Mouse (Mus musculus): ENCODE results near the gene Gsdme. TPM values are rescaled to one million over a fixed set of nuclear protein-coding genes. Genes with fewer than 3 reads are reported as not detected.

Gsdme gene
- polyA plus RNA-seq, 1 experiment from 2014 or later: 14.1 TPM

DNA sequence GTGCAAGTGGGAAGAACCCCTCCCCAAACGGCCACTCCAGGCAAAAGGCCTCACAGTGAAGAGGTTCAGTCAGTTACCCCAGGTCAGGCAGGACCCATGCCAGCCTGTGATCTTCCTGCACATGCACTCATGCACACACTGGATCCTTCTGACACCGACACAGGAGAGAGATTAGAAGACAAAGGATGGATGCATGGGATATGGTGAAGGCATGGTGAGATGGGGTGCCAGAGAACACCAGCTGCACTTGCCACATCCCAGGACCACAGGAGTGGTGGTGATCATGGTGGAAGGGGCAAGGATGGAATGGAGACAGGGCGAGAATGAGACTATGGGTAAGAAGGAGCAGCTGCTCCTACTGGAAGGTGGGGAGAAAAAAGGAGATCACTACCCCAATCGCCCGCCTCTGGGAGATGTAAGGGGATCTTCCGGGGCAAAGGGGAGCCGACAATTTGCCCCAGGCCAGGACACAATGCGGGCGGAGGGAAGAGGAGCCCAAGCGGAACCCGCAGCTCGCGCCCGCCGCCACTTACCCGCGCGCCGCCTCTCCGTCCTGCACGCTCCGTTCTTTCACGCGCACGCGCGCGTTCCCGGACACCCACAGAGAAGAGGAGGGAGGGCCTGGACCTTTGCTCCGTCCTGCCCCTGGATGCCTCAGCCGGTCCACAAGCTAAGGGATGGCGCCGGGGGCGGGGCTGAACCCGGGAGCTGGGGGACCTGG lies 2.3 kb downstream of the Gsdme start:
- 0 out of 2 replicates have a peak, but pooled peaks cover 3% of the 10 kb centered on the region for H3K4me1 ChIP-seq (replicated peaks; ENCODE audit: control insufficient read depth, insufficient read depth)
- peak overlapping the region; percentile 48 for H3K4me3 ChIP-seq (ENCODE audit: low read depth, low read length)
- WGBS: 4% methylated on average over 34 of the region's 35 CpGs
- no peak for TF ChIP-seq CTCF (IDR thresholded peaks at IDR 0.05; ENCODE audit: low read depth)
- no peak for TF ChIP-seq EP300 (optimal IDR thresholded peaks at IDR 0.05)
- peak; percentile 85 for DNase-seq (ENCODE audit: low spot score)
- H3K36me3 ChIP-seq (ENCODE audit: control insufficient read depth, insufficient read depth, low read length): no peaks in the 10 kb centered on the region
- peak overlapping the region; percentile 30; the same call in 1 of the 2 replicates for H3K27ac ChIP-seq (replicated peaks)
- H3K27me3 ChIP-seq (ENCODE audit: control insufficient read depth, insufficient read depth, low read length): no peaks in the 10 kb centered on the region
- peak overlapping the region; percentile 65 for H3K9ac ChIP-seq (ENCODE audit: low read length)
- ATAC-seq (ENCODE audit: low FRiP score, low TSS enrichment): peak; percentile 91
- H3K9me3 ChIP-seq (ENCODE audit: control insufficient read depth, low read length): no peaks in the 10 kb centered on the region
- H3K4me2 ChIP-seq (replicated peaks; ENCODE audit: low read depth): peak overlapping the region; percentile 69

DNA sequence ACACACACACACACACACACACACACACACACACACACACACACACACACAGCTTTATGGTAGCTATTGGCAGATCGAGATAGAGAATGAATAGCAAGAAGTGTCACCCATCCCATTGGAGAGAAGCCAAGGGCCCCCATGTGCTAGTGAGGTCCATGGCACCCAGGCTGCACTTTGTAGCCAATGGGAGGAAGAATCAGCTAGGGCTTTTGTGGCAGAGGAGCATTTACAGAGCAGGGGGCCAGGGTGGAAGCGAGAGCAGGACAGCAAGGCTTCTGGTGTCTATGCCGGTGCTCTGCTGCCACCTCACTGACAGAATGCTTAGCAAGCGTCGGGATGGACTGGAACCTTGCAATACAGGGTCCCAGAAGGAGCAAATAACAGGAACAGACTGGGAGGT lies 8.3 kb downstream of the Gsdme start:
- Histone ChIP-seq H3K27me3 (ENCODE audit: control insufficient read depth, insufficient read depth, low read length) (no peaks in the 10 kb centered on the region), H3K9me3 (ENCODE audit: control insufficient read depth, low read length) (no peaks in the 10 kb centered on the region), H3K4me1 (replicated peaks; ENCODE audit: control insufficient read depth, insufficient read depth) (0 out of 2 replicates have a peak, but pooled peaks cover 4% of the 10 kb centered on the region), H3K4me2 (replicated peaks; ENCODE audit: low read depth) (no peak overlapping the region), H3K27ac (replicated peaks) (no peak overlapping the region), H3K9ac (ENCODE audit: low read length) (no peak overlapping the region), H3K36me3 (ENCODE audit: control insufficient read depth, insufficient read depth, low read length) (no peaks in the 10 kb centered on the region), H3K4me3 (ENCODE audit: low read depth, low read length) (no peak overlapping the region)
- no peak for TF ChIP-seq CTCF (IDR thresholded peaks at IDR 0.05; ENCODE audit: low read depth)
- TF ChIP-seq EP300 (optimal IDR thresholded peaks at IDR 0.05): no peak
- 62% methylated on average over 5 of the region's 5 CpGs for WGBS
- DNase-seq (ENCODE audit: low spot score) (no peak), ATAC-seq (ENCODE audit: low FRiP score, low TSS enrichment) (no peak)

DNA sequence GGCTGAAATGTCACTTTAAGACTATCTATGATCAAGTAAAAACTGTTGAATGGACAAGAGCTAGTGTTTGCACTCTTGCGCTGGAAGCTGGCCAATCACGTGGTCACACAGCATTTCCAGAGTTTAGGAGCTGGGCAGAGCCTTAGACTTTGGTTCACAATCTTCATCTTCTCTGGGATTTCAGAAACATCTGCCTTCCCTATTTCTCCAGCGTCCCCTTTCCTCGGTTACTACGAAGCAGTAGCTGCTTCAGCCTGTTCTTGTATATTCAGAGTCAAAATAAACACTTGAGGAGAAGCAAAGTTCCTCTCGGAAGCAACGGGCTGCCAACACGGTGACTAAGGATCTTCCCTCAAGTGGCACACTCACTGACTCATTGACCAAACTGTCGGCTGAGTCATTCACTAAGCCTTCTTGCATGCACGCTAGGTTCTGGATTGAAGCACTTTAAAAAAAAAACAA lies 8.9 kb downstream of the Gsdme start:
- Histone ChIP-seq H3K4me2 (replicated peaks; ENCODE audit: low read depth) (peak overlapping the region; percentile 27; the same call in 1 of the 2 replicates), H3K27me3 (ENCODE audit: control insufficient read depth, insufficient read depth, low read length) (no peaks in the 10 kb centered on the region), H3K9ac (ENCODE audit: low read length) (no peak overlapping the region), H3K4me3 (ENCODE audit: low read depth, low read length) (no peak overlapping the region), H3K27ac (replicated peaks) (peak overlapping the region; percentile 35; the same call in 1 of the 2 replicates), H3K9me3 (ENCODE audit: control insufficient read depth, low read length) (no peaks in the 10 kb centered on the region), H3K4me1 (replicated peaks; ENCODE audit: control insufficient read depth, insufficient read depth) (0 out of 2 replicates have a peak, but pooled peaks cover 4% of the 10 kb centered on the region), H3K36me3 (ENCODE audit: control insufficient read depth, insufficient read depth, low read length) (no peaks in the 10 kb centered on the region)
- WGBS: 8% methylated on average over 10 of the region's 10 CpGs
- ATAC-seq (ENCODE audit: low FRiP score, low TSS enrichment) (peak; percentile 89), DNase-seq (ENCODE audit: low spot score) (peak; percentile 79)
- TF ChIP-seq CTCF (IDR thresholded peaks at IDR 0.05; ENCODE audit: low read depth): no peak
- no peak for TF ChIP-seq EP300 (optimal IDR thresholded peaks at IDR 0.05)

DNA sequence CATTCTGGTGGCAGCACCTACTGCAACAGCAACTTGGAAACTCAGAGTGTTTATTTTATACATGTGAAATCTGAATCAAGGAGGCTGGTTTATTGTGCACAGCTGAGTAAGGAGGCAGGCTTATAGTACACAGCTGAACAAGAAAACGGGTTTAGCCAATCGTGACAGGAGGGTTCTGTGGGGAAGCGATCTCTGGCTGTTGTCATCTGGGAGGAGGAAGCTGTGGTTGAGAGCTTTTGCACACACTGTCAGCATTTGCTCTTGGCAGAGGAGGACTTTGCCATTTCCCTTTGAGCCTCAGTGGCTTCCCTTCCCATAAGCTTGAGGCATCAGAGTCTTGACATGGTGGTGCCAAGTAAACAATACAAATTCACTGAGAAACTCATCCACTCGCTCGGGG lies 11.0 kb downstream of the Gsdme start:
- WGBS: 50% methylated on average over 5 of the region's 5 CpGs
- Histone ChIP-seq H3K27ac (replicated peaks) (no peak overlapping the region), H3K4me2 (replicated peaks; ENCODE audit: low read depth) (no peak overlapping the region), H3K4me3 (ENCODE audit: low read depth, low read length) (no peak overlapping the region), H3K27me3 (ENCODE audit: control insufficient read depth, insufficient read depth, low read length) (no peaks in the 10 kb centered on the region), H3K9ac (ENCODE audit: low read length) (no peak overlapping the region), H3K4me1 (replicated peaks; ENCODE audit: control insufficient read depth, insufficient read depth) (0 out of 2 replicates have a peak, but pooled peaks cover 4% of the 10 kb centered on the region), H3K9me3 (ENCODE audit: control insufficient read depth, low read length) (no peaks in the 10 kb centered on the region), H3K36me3 (ENCODE audit: control insufficient read depth, insufficient read depth, low read length) (no peaks in the 10 kb centered on the region)
- ATAC-seq (ENCODE audit: low FRiP score, low TSS enrichment) (no peak), DNase-seq (ENCODE audit: low spot score) (no peak)
- TF ChIP-seq EP300 (optimal IDR thresholded peaks at IDR 0.05): no peak
- TF ChIP-seq CTCF (IDR thresholded peaks at IDR 0.05; ENCODE audit: low read depth): no peak

DNA sequence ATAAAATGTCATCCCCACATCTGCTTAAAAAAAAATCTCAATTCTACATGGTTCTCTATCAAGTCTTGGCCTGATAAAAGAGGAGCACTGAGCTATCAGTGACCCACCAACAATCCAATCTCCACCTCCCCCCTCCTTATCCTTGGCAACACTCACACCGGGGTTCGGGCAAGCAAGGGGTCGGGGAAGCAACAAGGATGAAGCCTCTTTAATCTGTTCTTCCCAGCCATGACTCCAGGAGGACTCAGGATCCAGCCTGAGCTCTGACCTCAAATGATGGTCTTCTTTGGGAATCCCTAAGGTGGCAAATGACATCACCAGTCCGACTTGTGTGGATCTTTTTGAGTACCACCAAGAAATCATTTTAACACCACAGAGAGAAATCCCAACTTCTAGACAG lies 15.9 kb downstream of the Gsdme start:
- H3K9me3 ChIP-seq (ENCODE audit: control insufficient read depth, low read length): no peaks in the 10 kb centered on the region
- no peak overlapping the region for H3K27ac ChIP-seq (replicated peaks)
- no peaks in the 10 kb centered on the region for H3K36me3 ChIP-seq (ENCODE audit: control insufficient read depth, insufficient read depth, low read length)
- ATAC-seq (ENCODE audit: low FRiP score, low TSS enrichment) (no peak), DNase-seq (ENCODE audit: low spot score) (no peak)
- no peak overlapping the region for H3K4me3 ChIP-seq (ENCODE audit: low read depth, low read length)
- H3K27me3 ChIP-seq (ENCODE audit: control insufficient read depth, insufficient read depth, low read length): no peaks in the 10 kb centered on the region
- no peak for TF ChIP-seq CTCF (IDR thresholded peaks at IDR 0.05; ENCODE audit: low read depth)
- no peak for TF ChIP-seq EP300 (optimal IDR thresholded peaks at IDR 0.05)
- WGBS: 89% methylated on average over 4 of the region's 4 CpGs
- H3K9ac ChIP-seq (ENCODE audit: low read length): no peak overlapping the region
- no peaks in the 10 kb centered on the region for H3K4me1 ChIP-seq (replicated peaks; ENCODE audit: control insufficient read depth, insufficient read depth)
- H3K4me2 ChIP-seq (replicated peaks; ENCODE audit: low read depth): no peak overlapping the region

DNA sequence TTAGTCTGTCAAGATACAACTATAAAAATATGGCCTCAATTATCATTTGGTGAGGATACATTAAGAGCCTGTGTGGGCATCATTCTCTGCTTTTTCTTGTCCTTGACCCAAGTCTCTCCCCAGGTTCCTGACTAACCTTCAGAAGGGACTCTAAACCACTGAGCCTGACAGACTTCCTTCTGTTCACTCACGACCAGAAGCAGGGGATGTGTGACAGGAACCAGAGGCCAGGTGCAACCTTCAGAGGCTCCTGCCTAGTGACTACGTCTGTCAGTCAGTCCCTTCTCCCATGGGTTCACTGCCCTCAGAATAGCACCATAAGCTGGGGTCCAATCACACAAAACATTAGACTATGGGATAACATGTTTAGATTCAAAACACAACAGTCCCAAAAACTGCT lies 16.3 kb downstream of the Gsdme start:
- Histone ChIP-seq H3K27me3 (ENCODE audit: control insufficient read depth, insufficient read depth, low read length) (no peaks in the 10 kb centered on the region), H3K9ac (ENCODE audit: low read length) (no peak overlapping the region), H3K4me1 (replicated peaks; ENCODE audit: control insufficient read depth, insufficient read depth) (no peaks in the 10 kb centered on the region), H3K27ac (replicated peaks) (no peak overlapping the region), H3K4me2 (replicated peaks; ENCODE audit: low read depth) (no peak overlapping the region), H3K9me3 (ENCODE audit: control insufficient read depth, low read length) (no peaks in the 10 kb centered on the region), H3K36me3 (ENCODE audit: control insufficient read depth, insufficient read depth, low read length) (no peaks in the 10 kb centered on the region), H3K4me3 (ENCODE audit: low read depth, low read length) (no peak overlapping the region)
- ATAC-seq (ENCODE audit: low FRiP score, low TSS enrichment) (no peak), DNase-seq (ENCODE audit: low spot score) (no peak)
- no peak for TF ChIP-seq EP300 (optimal IDR thresholded peaks at IDR 0.05)
- no peak for TF ChIP-seq CTCF (IDR thresholded peaks at IDR 0.05; ENCODE audit: low read depth)
- 70% methylated on average over 2 of the region's 2 CpGs for WGBS

Data from stomach, postnatal 0 days (tissue).